Mouse (Mus musculus): ENCODE measurements around the gene Zfp82. TPM values are rescaled to one million over a fixed set of nuclear protein-coding genes. Genes with fewer than 3 reads are reported as not detected.
"Not testable (repeated sequence)": the region's sequence is repeated elsewhere in the genome, so short reads cannot be mapped to it uniquely, and the experiment has no call there.

The Zfp82 gene
- 8.3 and 9.9 TPM in 2 replicates for polyA plus RNA-seq (2014; fragmentation: Nextera tagmentation; extraction: Ambion mirVana)

DNA sequence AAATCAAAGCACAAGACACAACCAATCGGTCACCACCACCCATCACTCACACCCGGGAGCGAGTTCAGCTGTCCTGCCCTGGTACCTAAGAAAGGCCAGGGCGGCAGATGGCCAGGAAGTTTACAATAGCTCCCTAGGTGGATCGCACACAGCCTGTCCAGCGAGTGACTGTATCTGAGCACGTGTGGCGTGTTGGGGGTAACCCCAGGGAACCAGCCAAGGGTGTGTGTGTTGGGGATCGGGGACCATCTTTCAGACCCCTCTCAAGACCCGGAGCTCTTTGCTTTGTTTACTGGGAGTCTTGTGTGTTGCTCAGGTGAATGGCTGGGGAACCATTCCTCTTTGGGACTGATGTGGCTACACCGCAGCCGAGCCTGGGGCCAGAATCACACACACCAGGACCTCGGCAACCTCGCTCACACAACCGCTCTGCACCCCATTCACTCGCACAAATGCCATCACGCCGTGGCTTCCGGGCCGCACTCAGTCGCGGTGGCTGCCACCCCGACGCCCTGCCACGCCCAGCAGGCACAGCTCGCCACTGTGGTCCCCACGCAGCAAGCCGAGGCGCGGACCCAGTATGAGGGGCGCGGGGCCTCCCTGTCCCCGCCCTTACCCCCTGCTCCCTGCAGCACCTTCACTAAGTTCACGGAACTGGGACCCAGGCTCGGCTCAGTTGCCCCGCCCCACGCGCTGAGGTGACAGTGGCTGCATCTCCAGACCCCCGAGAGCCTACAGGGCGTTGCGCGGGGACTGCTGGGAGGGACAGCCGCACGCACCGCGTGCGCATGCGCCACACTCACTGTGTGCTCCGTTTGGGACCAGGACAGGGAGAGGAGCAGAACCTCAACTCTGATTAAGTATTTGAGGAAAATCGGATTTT, at the start of gene Zfp82:
Gene Zfp82, minus strand, starts transcription at position 755 of the 883 bp plus-strand sequence.
- Histone ChIP-seq H3K4me1 (ENCODE audit: control insufficient read depth, insufficient read depth, low read length) (peaks cover 2% of the 10 kb centered on the region; the same call in 1 of the 2 replicates), H3K27ac (ENCODE audit: low read depth, low read length) (peak within 1 kb of the TSS; percentile 67; the same call in 1 of the 2 replicates), H3K4me2 (ENCODE audit: low read depth) (peak within 1 kb of the TSS; percentile 90), H3K27me3 (ENCODE audit: control insufficient read depth, insufficient read depth, low read length) (no peaks in the 10 kb centered on the region), H3K4me3 (ENCODE audit: low read depth, low read length) (peak within 1 kb of the TSS; percentile 76), H3K36me3 (ENCODE audit: control insufficient read depth, insufficient read depth, low read length) (no peaks in the 10 kb centered on the region), H3K9me3 (ENCODE audit: control insufficient read depth, low read length) (no peaks in the 10 kb centered on the region), H3K9ac (ENCODE audit: low read length) (peak within 1 kb of the TSS; percentile 79)
- WGBS: under 1% methylated on average over 50 of the region's 50 CpGs
- ATAC-seq (ENCODE audit: insufficient read depth, low FRiP score, low TSS enrichment): peak; percentile 92
- DNase-seq (ENCODE audit: low spot score): peak; percentile 91

DNA sequence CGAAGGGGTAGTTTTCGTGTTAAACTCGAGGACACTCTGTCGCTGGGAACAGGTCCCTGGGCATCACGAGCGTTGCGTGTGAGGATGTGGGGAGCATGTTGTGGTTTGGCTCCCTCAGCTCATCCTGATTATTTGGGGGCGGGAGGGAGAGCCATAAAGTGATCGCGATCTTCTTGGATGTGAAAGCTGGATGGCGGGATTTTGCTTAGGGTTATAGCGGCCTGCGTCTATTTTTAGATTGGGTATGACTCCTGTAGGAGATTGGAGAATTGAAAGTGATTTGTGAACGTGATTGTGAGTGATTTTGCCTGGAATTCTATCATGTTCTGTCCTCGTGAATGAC, 49.5 kb upstream of the Zfp82 start:
- WGBS: 8% methylated on average over 15 of the region's 15 CpGs
- H3K27ac ChIP-seq (ENCODE audit: low read depth, low read length): peak overlapping the region; percentile 70; the same call in 1 of the 2 replicates
- no peaks in the 10 kb centered on the region for H3K27me3 ChIP-seq (ENCODE audit: control insufficient read depth, insufficient read depth, low read length)
- peak overlapping the region; percentile 55 for H3K4me3 ChIP-seq (ENCODE audit: low read depth, low read length)
- H3K4me2 ChIP-seq (ENCODE audit: low read depth): peak overlapping the region; percentile 74
- ATAC-seq (ENCODE audit: insufficient read depth, low FRiP score, low TSS enrichment) (0 out of 2 replicates have a peak, but pooled peaks have one; percentile 16), DNase-seq (ENCODE audit: low spot score) (no peak)
- peak overlapping the region; percentile 71 for H3K9ac ChIP-seq (ENCODE audit: low read length)
- no peaks in the 10 kb centered on the region for H3K36me3 ChIP-seq (ENCODE audit: control insufficient read depth, insufficient read depth, low read length)
- H3K9me3 ChIP-seq (ENCODE audit: control insufficient read depth, low read length): no peaks in the 10 kb centered on the region
- H3K4me1 ChIP-seq (ENCODE audit: control insufficient read depth, insufficient read depth, low read length): no peaks in the 10 kb centered on the region

DNA sequence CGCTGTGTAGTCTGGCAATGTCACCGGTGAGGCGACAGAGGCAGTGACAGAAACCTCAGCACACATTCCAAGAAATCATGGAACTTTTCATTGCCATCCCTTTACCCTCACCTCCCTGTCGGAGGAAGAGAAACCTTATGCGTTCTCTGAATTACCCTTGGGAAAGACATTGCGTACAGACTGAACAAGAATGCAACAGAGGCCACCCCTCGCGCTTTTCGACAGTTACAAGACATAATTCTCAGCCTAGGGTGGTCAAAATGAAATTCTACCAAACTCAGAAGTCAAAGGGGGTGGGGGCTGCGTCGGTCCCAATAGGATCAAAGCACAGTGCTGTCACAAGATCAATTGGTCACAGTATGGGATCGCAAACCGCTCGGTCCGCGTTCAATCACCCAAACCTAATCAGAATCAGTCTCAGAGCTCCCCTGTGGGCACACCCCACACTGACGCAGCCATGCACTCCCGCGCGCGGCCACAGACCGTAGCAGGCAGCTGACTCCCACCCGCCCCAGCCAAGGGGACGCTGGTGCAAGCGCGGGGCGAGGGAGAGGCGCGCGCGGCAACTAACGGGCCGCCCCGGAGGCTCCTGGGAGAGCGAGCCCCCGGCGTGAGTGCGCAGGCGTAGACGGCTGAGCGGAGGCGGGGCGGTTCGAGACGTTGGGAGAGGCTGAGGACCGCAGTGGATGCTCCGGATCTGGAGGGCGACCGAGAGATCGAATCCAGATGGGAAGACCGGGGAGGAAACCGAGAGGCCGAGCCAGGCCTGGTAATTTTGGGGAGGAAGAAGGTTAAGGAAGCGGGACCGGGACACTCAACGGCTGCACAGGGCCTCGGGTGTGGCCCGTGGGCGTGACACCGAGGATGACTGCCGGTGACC, 48.8 kb upstream of the Zfp82 start, which contains the start of gene Zfp382:
Gene Zfp382, plus strand, starts transcription at position 635 of the 880 bp plus-strand sequence.
- Histone ChIP-seq H3K4me2 (ENCODE audit: low read depth) (peak within 1 kb of the TSS; percentile 74), H3K27me3 (ENCODE audit: control insufficient read depth, insufficient read depth, low read length) (no peaks in the 10 kb centered on the region), H3K4me1 (ENCODE audit: control insufficient read depth, insufficient read depth, low read length) (no peaks in the 10 kb centered on the region), H3K9ac (ENCODE audit: low read length) (peak within 1 kb of the TSS; percentile 71), H3K4me3 (ENCODE audit: low read depth, low read length) (peak within 1 kb of the TSS; percentile 55), H3K27ac (ENCODE audit: low read depth, low read length) (peak within 1 kb of the TSS; percentile 70), H3K36me3 (ENCODE audit: control insufficient read depth, insufficient read depth, low read length) (no peaks in the 10 kb centered on the region), H3K9me3 (ENCODE audit: control insufficient read depth, low read length) (no peaks in the 10 kb centered on the region)
- peak; percentile 95 for DNase-seq (ENCODE audit: low spot score)
- WGBS: under 1% methylated on average over 61 of the region's 61 CpGs
- peak; percentile 93 for ATAC-seq (ENCODE audit: insufficient read depth, low FRiP score, low TSS enrichment)

DNA sequence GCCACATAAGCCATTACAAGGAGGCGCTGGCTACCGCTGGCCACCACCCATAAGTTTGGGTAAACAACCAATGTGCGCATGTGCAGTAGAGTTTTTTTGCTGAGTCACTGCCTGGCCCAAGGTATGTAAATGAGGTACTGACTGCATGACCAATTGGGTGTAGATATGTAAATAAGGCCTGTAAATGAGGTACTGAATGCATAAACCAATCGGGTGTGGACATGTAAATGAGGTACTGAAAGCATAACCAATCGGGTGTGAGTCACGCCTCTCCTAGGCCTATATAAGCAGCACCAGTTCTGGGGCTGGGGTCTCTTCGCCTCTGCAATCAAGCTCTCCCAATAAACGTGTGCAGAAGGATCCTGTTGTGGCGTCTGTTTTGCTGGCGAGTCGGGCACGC, 45.2 kb upstream of the Zfp82 start:
- WGBS: 95% methylated on average over 12 of the region's 12 CpGs
- H3K4me3 ChIP-seq (ENCODE audit: low read depth, low read length); H3K9ac ChIP-seq (ENCODE audit: low read length); H3K9me3 ChIP-seq (ENCODE audit: control insufficient read depth, low read length); H3K27me3 ChIP-seq (ENCODE audit: control insufficient read depth, insufficient read depth, low read length); H3K36me3 ChIP-seq (ENCODE audit: control insufficient read depth, insufficient read depth, low read length); H3K27ac ChIP-seq (ENCODE audit: low read depth, low read length); H3K4me1 ChIP-seq (ENCODE audit: control insufficient read depth, insufficient read depth, low read length); DNase-seq (ENCODE audit: low spot score); H3K4me2 ChIP-seq (ENCODE audit: low read depth); ATAC-seq (ENCODE audit: insufficient read depth, low FRiP score, low TSS enrichment): not testable (repeated sequence)

DNA sequence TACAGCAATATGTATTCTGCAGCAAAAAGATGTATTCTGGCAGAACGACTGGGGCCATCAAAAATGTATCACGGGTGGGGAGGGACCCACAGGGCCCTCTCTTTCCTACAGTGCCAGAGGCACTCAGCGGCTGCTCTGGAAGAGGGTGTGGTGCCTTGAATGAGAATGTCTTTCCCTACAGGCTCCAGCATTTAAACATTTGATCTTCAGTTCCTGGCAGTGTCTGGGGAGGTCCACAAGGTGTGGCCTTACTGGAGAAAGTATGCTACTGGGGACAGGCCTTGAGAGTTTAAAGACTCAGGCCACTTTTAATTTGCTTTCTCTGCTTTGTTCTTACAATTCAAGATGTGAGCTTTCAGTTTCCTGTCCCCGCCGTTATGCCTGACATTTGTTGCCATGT, 43.4 kb upstream of the Zfp82 start:
- H3K4me1 ChIP-seq (ENCODE audit: control insufficient read depth, insufficient read depth, low read length): no peaks in the 10 kb centered on the region
- H3K4me3 ChIP-seq (ENCODE audit: low read depth, low read length): no peak overlapping the region
- no peak overlapping the region for H3K4me2 ChIP-seq (ENCODE audit: low read depth)
- 96% methylated on average over 5 of the region's 5 CpGs for WGBS
- no peak overlapping the region for H3K9ac ChIP-seq (ENCODE audit: low read length)
- no peak for DNase-seq (ENCODE audit: low spot score)
- ATAC-seq (ENCODE audit: insufficient read depth, low FRiP score, low TSS enrichment): no peak
- no peaks in the 10 kb centered on the region for H3K27me3 ChIP-seq (ENCODE audit: control insufficient read depth, insufficient read depth, low read length)
- no peak overlapping the region for H3K27ac ChIP-seq (ENCODE audit: low read depth, low read length)
- H3K36me3 ChIP-seq (ENCODE audit: control insufficient read depth, insufficient read depth, low read length): no peaks in the 10 kb centered on the region
- H3K9me3 ChIP-seq (ENCODE audit: control insufficient read depth, low read length): no peaks in the 10 kb centered on the region; the same call in 1 of the 2 replicates

DNA sequence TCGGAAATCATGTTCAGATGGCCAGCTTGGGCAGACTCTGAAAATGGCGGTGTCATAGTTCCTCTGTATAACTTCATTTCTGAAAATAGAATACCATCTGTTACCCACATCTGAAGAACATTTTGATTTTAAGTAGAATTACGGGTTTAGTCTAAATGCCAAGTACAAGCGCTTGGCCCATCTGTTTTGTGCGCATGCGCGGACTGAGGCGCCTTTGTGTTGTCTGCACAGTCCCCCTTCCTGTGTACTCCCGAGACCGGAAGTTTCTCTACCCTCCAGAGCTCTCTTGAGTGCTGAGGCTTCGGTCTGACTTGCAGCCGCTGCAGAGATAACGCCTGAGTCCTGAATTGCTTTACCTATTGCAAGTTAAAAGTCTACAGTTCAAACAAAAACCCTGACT, 26.6 kb upstream of the Zfp82 start:
- Histone ChIP-seq H3K9me3 (ENCODE audit: control insufficient read depth, low read length) (peaks cover 12% of the 10 kb centered on the region), H3K36me3 (ENCODE audit: control insufficient read depth, insufficient read depth, low read length) (peaks cover 34% of the 10 kb centered on the region), H3K27me3 (ENCODE audit: control insufficient read depth, insufficient read depth, low read length) (no peaks in the 10 kb centered on the region), H3K4me1 (ENCODE audit: control insufficient read depth, insufficient read depth, low read length) (no peaks in the 10 kb centered on the region), H3K9ac (ENCODE audit: low read length) (no peak overlapping the region), H3K27ac (ENCODE audit: low read depth, low read length) (no peak overlapping the region), H3K4me3 (ENCODE audit: low read depth, low read length) (no peak overlapping the region), H3K4me2 (ENCODE audit: low read depth) (no peak overlapping the region)
- DNase-seq (ENCODE audit: low spot score): no peak
- no peak for ATAC-seq (ENCODE audit: insufficient read depth, low FRiP score, low TSS enrichment)
- WGBS: 96% methylated on average over 13 of the region's 13 CpGs

DNA sequence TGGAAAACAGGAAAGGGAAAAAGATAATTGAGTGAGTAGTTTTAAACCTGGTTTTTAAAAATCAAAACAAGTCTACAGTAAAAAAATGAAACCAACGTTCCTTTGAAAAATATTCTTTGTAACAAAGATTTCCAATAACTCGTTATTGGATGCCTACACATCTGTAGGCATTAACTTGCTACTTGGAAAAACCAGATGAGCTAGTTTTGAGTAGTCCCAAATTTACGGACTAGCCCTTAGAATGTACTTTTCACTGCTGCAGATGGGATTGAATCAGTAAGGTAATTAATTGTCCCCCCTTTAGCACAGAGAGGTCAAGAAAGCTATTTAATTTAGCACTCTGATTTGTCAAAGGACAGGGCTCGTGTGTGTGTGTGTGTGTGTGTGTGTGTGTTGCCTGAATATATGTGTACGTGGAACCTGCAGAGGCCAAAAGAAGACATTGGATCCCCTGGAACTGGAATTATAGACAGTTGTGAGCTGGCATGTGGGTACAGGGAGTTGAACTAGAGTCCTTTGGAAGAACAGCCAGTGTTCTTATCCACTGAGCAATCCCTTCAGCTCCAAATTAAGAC, 22.9 kb upstream of the Zfp82 start:
- 13% methylated on average over 5 of the region's 5 CpGs for WGBS
- peak overlapping the region; percentile 68 for H3K4me3 ChIP-seq (ENCODE audit: low read depth, low read length)
- H3K4me1 ChIP-seq (ENCODE audit: control insufficient read depth, insufficient read depth, low read length): no peaks in the 10 kb centered on the region
- no peaks in the 10 kb centered on the region for H3K27me3 ChIP-seq (ENCODE audit: control insufficient read depth, insufficient read depth, low read length)
- H3K9me3 ChIP-seq (ENCODE audit: control insufficient read depth, low read length): no peaks in the 10 kb centered on the region
- DNase-seq (ENCODE audit: low spot score) (no peak), ATAC-seq (ENCODE audit: insufficient read depth, low FRiP score, low TSS enrichment) (no peak)
- H3K9ac ChIP-seq (ENCODE audit: low read length): peak overlapping the region; percentile 95
- no peak overlapping the region; the same call in 1 of the 2 replicates for H3K27ac ChIP-seq (ENCODE audit: low read depth, low read length)
- H3K36me3 ChIP-seq (ENCODE audit: control insufficient read depth, insufficient read depth, low read length): peaks cover 11% of the 10 kb centered on the region
- peak overlapping the region; percentile 74 for H3K4me2 ChIP-seq (ENCODE audit: low read depth)

DNA sequence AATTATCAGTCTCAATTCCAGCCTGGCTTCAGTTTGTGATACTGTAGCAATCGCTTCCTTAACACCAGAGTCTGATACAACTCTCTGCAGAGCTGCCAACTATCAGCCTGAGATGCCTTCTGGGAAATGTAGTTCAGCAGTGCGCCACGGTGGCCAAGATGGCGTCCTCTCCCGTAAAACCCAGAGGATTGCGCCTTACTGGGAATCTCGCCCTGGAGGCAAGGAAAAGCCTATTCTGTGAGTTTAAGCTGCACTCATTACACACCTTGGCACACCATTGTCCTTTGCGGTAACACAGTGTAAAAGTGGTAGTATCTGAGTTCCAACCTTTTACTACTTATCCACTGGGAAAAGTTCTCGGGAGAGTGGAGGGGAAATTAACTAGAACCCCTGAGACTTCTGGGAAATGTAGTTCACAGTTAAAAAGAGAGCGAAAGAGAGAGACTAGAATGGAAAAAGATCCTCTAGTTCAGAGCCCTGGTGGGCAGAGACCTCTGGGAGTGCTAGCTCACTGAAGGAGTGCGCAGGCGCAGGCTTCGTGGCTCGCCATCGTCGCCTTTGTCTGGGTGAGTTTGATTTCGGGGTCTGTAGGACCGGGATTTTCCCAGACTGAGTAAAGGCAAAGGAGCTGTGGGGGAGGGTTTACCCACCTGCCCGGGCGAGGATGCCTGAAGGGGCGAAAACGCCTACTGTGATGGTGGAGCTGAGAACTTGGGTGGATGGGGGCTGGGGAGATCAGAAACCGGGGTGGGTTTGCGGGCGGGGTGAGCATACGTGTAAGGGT, 22.1 kb upstream of the Zfp82 start, which contains the start of gene Zfp260:
Gene Zfp260, plus strand, starts transcription at position 132 of the 784 bp plus-strand sequence.
- no peaks in the 10 kb centered on the region for H3K4me1 ChIP-seq (ENCODE audit: control insufficient read depth, insufficient read depth, low read length)
- peak within 1 kb of the TSS; percentile 94 for H3K27ac ChIP-seq (ENCODE audit: low read depth, low read length)
- no peaks in the 10 kb centered on the region for H3K9me3 ChIP-seq (ENCODE audit: control insufficient read depth, low read length)
- peak within 1 kb of the TSS; percentile 74 for H3K4me2 ChIP-seq (ENCODE audit: low read depth)
- peak within 1 kb of the TSS; percentile 68 for H3K4me3 ChIP-seq (ENCODE audit: low read depth, low read length)
- DNase-seq (ENCODE audit: low spot score) (peak; percentile 94), ATAC-seq (ENCODE audit: insufficient read depth, low FRiP score, low TSS enrichment) (peak; percentile 75)
- WGBS: under 1% methylated on average over 26 of the region's 26 CpGs
- H3K27me3 ChIP-seq (ENCODE audit: control insufficient read depth, insufficient read depth, low read length): no peaks in the 10 kb centered on the region
- H3K9ac ChIP-seq (ENCODE audit: low read length): peak within 1 kb of the TSS; percentile 95
- peaks cover 4% of the 10 kb centered on the region; the same call in 1 of the 2 replicates for H3K36me3 ChIP-seq (ENCODE audit: control insufficient read depth, insufficient read depth, low read length)

Measured in neural tube, embryonic 11.5 days (tissue).